Mouse (Mus musculus) cerebellum, postnatal 4 days (tissue): ENCODE measurements at regions not wholly inside any gene's neighbourhood (a gene's known extent, or its start where the extent isn't known, plus 50 kb on each side); places are given as distances from the start of the nearest gene placed in this dataset.

Experiments
- DNase-seq, 2 experiments: peaks; one replicate each; pipeline ENCODE4 v3.0.0; 2022; ENCODE audit warnings: low spot score in 2 of 2, mixed read lengths in 1 of 2

DNA sequence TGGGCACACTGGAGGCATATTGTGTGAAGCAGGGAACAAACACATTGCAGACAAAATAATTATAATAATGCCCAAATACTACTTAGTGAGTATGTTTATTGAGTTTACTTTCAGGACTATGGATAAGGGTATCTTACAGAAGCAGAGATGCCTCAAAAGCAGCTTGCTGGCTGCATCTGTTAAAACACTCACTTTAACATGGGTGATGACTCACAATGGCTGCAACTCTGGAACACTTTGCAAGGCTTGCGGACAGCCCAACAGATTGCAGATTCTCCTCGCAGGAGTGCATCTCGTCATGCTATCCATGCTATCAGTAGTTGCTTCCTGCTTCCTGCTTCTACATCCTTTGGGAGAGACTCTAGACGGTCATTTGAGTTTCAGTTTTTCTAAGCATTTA, 373.2 kb upstream of the Arpp21 start:
- DNase-seq: no peak

- DNase-seq: no peak
These were observed 371.5 kb upstream of the Arpp21 start for GRCm38 (mm10) chr9:112607221-112607620.

GRCm38 (mm10) chr9:112595731-112596130, 360.0 kb upstream of the Arpp21 start:
- no peak for DNase-seq

DNA sequence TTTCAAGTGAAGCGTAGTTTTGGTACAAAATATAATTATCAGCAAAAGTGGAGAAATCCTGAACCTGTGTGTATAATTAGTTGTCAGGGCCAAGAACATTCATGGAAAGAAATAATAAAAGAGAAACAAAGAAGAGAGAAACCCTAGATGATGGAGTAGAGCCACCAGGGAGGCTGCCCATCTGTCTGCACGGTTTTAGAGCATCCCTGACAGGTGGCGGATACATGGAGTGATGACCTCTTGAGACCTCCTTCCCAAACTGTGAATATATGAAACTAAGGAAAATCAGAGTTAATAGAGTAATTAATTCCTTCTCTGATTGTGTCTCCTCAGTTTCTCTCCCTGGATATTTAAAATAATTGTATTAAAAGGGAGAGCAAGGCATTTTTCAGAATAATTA, 354.5 kb upstream of the Arpp21 start:
- DNase-seq: no peak

- peak in 1 of 2 experiments; percentile 14 for DNase-seq
These were observed 337.6 kb upstream of the Arpp21 start for GRCm38 (mm10) chr9:112573316-112573715.

DNA sequence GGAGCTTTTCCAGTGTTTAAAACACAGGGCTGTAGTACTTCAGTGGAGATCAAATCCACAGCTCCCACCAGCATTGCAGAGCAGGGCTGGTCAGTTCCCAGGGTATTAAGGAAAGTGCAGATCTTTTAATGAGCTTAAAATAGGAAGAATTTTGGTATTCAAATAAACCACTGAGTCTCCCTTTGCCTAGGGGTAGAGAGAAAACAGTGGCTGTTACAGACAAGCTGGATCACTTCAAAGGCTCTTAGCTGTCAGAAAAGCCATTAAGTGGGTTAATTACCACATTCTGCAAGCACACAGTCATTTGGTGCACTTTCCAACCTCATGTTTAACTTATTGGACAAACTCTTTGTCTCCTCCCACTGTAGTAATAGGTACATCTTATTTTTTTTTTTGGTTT, 325.6 kb upstream of the Arpp21 start:
- DNase-seq: no peak

GRCm38 (mm10) chr9:112560226-112560625, 324.5 kb upstream of the Arpp21 start:
- DNase-seq: no peak

DNA sequence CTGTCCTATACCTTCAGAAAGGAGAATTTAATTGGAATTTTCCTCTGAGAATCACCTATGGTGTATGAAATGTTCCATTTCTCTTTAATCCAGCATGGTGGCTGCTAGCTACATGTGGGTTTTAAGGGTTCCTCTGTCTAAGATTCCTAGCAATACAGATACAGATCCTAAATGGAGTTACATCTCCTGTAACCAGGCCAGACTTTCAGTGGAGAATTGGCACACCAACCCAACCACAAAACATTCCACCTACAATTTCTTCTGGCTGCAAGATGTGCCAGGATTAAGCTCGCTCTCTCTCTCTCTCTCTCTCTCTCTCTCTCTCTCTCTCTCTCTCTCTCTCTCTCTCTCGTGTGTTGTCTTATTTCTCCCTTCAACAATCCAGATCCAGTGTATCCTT, 302.2 kb upstream of the Arpp21 start:
- DNase-seq: no peak

GRCm38 (mm10) chr9:112525377-112525776, 289.6 kb upstream of the Arpp21 start:
- no peak for DNase-seq

- DNase-seq: no peak
These were observed 287.5 kb upstream of the Arpp21 start for GRCm38 (mm10) chr9:112523251-112523650.

DNA sequence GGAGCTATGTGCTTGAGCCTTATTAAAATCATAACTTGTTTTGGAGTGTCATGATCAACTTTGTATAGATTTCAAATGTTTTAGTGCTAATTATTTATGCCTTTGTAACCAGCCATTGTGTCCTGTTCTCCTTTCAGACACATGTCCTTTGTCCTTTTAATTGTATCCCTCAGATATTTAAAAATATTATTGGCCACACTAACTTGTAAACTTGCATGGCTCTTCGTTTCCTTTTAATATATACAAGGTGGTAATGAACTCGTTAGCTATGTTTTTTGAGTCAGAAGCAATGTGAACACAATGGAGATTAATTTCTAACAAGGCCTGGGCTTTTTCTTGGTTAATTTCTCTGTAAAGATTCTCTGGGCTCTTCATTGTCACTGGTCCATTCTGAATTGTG, 275.0 kb upstream of the Arpp21 start:
- no peak for DNase-seq

GRCm38 (mm10) chr9:112506871-112507270, 271.1 kb upstream of the Arpp21 start:
- no peak for DNase-seq

GRCm38 (mm10) chr9:112498676-112499075, 262.9 kb upstream of the Arpp21 start:
- no peak for DNase-seq

- no peak for DNase-seq
These were observed 260.3 kb upstream of the Arpp21 start for GRCm38 (mm10) chr9:112495930-112496527.

DNA sequence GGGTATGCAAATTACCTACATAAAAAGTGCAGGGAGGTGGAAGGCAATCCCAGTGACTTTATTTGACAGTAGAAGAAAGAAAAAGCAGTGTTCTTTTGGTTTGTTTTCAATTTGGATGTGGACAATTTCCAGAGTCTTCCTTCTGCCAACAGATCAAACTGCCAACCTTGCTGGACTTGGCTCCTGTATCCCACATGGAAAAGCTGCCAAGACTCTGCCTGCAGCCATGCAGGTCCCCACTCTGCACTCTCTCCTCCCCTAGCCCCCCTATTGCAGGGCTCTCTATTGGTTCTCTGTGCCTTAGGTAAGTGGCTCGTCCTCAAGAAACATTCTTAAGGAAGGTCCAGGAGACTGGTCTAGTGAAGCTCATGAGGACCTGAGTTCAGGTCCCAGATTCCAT, 255.2 kb upstream of the Arpp21 start:
- peak in 1 of 2 experiments; percentile 75 for DNase-seq

DNA sequence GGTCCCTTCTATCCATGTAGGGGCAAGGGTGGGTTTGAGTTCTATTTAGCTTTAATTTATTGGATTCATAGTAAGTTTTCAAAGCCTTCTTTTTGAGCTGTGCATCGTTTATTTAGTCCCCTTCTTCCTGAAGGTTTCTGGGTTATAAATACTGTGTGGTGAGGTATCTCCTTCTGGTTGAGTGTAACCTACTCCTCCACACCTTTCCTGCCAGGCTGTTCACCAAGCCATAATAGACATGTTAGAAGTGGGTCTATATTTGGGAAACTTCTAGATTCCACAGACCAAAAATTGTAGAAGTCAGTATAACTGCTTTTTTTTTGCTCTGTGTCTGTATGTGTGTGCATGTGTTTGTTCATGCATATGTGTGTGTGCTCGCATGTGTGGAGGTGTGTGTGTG, 240.9 kb upstream of the Arpp21 start:
- DNase-seq: no peak

- DNase-seq: no peak
These were observed 221.9 kb upstream of the Arpp21 start for GRCm38 (mm10) chr9:112457594-112457993.

DNA sequence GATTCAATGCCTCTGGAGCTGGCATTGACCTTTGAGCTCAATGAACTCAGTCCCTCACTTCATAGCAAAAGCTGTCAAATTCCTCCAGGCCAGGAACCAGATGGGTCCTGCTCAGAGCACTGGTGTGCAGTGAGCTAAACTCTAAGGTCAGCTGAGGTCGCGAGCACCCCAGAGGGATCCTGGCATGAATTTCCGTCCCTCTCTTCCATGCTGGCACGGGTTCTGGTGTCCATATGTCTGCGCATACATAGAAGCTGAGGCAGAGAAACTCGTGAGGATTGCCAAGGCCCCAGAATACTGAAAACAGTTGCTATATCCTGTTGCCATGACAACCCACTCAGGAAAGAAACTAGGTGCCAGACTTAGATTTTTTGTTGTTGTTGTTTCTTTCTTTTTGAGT, 219.0 kb upstream of the Arpp21 start:
- peak; percentile 46 to 89 for DNase-seq

- peak in 1 of 2 experiments; percentile 61 for DNase-seq
These were observed 211.8 kb upstream of the Arpp21 start for GRCm38 (mm10) chr9:112447515-112447914.

DNA sequence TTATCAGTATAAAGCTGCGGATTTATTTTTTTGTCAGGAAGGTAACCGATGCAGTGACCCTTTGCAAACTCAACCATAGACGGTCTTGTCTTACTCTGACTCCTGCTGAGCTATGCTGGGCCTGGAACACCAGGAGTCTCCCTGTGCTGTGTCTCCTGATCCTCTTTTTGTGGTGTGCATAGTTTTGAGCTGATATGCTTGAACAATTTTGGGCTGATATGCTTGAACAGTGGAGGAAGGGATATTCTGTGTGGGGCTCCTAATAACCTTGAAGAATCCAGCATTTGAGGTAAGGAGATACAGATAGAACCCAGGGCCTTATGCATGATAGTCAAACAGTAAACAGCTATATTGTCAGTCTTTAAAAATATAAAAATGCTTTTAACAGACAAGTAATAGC, 211.2 kb upstream of the Arpp21 start:
- DNase-seq: no peak

DNA sequence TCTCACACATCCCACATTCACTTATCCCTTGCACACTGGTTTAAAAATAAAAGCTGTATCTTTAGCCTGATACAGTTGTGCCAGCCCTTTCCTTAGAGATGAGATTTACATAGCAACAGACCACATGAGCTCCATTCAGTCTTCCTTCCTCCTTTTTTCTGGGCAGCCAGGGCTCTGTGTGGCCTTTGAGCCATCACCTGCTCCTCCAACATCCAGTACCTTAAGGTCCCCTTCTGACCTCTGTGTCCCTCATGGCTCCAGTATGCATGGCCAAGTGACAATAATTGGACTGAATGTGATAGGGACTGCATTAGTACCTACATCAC, 210.3 kb upstream of the Arpp21 start:
- no peak for DNase-seq

- no peak for DNase-seq
These were observed 209.7 kb upstream of the Arpp21 start for GRCm38 (mm10) chr9:112445230-112446026.

- no peak for DNase-seq
These were observed 208.5 kb upstream of the Arpp21 start for GRCm38 (mm10) chr9:112444220-112444619.

DNA sequence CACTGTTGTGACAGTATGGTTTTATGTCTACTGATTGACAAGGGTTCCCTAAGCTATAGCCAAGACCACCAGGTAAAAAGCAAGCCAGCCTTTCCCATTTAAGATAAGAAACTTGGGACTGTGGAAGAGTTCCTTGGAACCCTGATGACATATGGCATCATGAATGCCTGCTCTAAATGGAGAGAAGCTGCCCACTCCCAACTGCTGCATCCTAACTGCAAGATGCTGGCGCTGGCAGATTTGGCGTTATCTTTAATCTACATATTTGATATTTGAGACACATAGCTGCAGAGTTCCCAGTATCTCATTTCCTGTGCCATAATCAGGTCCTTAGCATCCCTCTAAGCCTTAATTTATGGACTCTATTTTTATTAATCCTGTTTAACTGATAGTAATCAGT, 200.4 kb upstream of the Arpp21 start:
- no peak for DNase-seq
